Mouse (Mus musculus) hindbrain, postnatal 0 days (tissue): ENCODE data around the gene Spata6. TPM values are rescaled to one million over a fixed set of nuclear protein-coding genes. Genes with fewer than 3 reads are reported as not detected.

Experiments
- ATAC-seq: fragments of 200-750 bp; cut with Nextera tagmentation; 2 replicates; pipeline ENCODE4 v1.8.0; 2017; ENCODE audit warnings: mild to moderate bottlenecking, moderate TSS enrichment, moderate library complexity
- DNase-seq: peaks from one replicate; pipeline ENCODE4 v3.0.0-alpha.2; 2015; ENCODE audit warnings: low spot score
- H3K27ac ChIP-seq: fragments of 300-500 bp; sonication (generic); 2 replicates; pipeline ENCODE4 v1.5.1; 2014; ENCODE audit warnings: mild to moderate bottlenecking
- H3K27me3 ChIP-seq: fragments of 300-500 bp; sonication (generic); 2 replicates; pipeline ENCODE4 v1.6.1; 2014; ENCODE audit warnings: low read length, mixed read lengths; ENCODE audit not compliant: insufficient read depth
- H3K36me3 ChIP-seq: fragments of 300-500 bp; sonication (generic); 2 replicates; pipeline ENCODE4 v1.6.1; 2014; ENCODE audit warnings: low read length, mixed read lengths; ENCODE audit not compliant: insufficient read depth
- H3K4me1 ChIP-seq: fragments of 300-500 bp; sonication (generic); 2 replicates; pipeline ENCODE4 v1.6.1; 2014; ENCODE audit warnings: antibody characterized with exemption, low read length, mixed read lengths; ENCODE audit not compliant: insufficient read depth
- H3K4me2 ChIP-seq: fragments of 300-500 bp; sonication (generic); 2 replicates; pipeline ENCODE4 v1.6.1; 2014; ENCODE audit warnings: low read depth, mild to moderate bottlenecking, low read length, moderate library complexity, mixed read lengths
- H3K4me3 ChIP-seq: fragments of 300-500 bp; sonication (generic); 2 replicates; pipeline ENCODE4 v1.5.1; 2014; ENCODE audit warnings: low read length
- H3K9ac ChIP-seq: fragments of 300-500 bp; sonication (generic); replicated peaks from 2 replicates; pipeline ENCODE4 v1.6.1; 2014; ENCODE audit warnings: mild to moderate bottlenecking, low read length, moderate library complexity, mixed read lengths
- H3K9me3 ChIP-seq: fragments of 300-500 bp; sonication (generic); 2 replicates; pipeline ENCODE4 v1.6.1; 2016; ENCODE audit warnings: low read length, mixed read lengths
- CTCF ChIP-seq: IDR thresholded peaks from 2 replicates; pipeline ENCODE4 v1.5.1; 2016; ENCODE audit warnings: antibody characterized with exemption, control low read depth, low read depth
- WGBS: fragments of 180-500 bp; shearing (Covaris S2); extraction: QIAGEN DNeasy Blood & Tissue Kit; methylation state at CpG from one replicate; pipeline ENCODE4 v1.1.7; 2014; 5-methylcytosine and 5-hydroxymethylcytosine counted together
- polyA plus RNA-seq: library from polyadenylated mRNA; unstranded; fragments of >200 nt; fragmentation: Nextera tagmentation; extraction: Ambion mirVana; gene quantifications from 2 replicates; pipeline ENCODE4 v1.2.1, GENCODE M21; 2015
- total RNA-seq: library from RNA; depleted of rRNA; stranded (reverse); fragments of >200 nt; gene quantifications from 2 replicates; pipeline ENCODE4 v1.2.3, GENCODE M21; 2014; rRNA removed

The Spata6 gene
- 11.9 and 14.6 TPM in 2 replicates for total RNA-seq
- polyA plus RNA-seq, result 21.2 and 21.7 TPM in 2 replicates

DNA sequence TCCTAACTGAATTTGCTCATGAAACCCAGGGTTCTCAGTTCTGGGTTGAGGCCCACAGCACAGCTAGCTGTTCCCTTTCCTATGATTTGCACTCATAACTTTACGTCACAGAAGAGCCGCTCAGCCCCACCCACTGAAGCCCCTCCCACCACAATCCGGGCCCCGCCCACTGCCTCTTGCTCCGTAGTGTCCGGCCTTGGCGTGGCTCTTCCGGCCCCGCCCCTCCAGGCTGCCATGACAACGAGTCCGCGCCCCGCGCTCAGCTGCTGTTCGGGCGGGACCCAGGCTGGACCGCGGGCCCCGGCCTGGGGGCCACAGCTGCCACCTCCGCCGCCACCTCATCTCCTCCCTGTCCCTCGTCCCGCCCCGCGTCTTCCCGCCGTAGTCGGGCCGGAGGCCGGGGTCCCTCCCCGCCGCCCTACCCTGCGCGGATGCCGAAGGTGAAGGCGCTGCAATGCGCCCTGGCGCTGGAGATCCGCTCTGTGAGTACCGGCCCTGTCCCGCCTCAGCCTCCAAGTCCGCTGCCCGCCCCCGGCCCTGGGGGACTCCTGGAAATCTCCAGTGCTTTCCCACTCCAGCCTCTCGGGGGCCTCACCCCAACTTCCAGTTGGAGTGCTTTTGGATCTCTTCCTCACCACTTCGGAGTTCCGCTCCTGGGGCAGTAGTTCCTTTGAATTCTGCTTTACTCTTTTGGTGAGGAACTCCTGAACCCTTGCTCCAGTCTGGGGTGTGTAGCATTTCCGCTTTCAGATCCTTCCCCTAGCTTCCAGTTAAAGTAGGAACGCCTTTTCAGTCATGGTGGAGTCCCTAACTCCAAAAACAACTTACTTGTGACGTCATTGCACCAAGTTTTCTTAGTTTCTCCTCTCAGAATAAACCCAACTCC, at the start of gene Spata6:
Spata6 (plus strand) TSS at position 209 of the 886 bp plus-strand sequence.
- DNase-seq, result peak; percentile 85
- Histone ChIP-seq H3K4me3 (peak within 1 kb of the TSS; percentile 86), H3K27ac (peak within 1 kb of the TSS; percentile 66), H3K4me1 (no peaks in the 10 kb centered on the region), H3K9ac (peak within 1 kb of the TSS; percentile 63), H3K36me3 (no peaks in the 10 kb centered on the region), H3K27me3 (no peaks in the 10 kb centered on the region), H3K9me3 (no peaks in the 10 kb centered on the region), H3K4me2 (peak within 1 kb of the TSS; percentile 90)
- under 1% methylated on average over 49 of the region's 50 CpGs for WGBS
- peak; percentile 97 for ATAC-seq
- TF ChIP-seq CTCF, result no peak

GRCm38 (mm10) chr4:111670566-111671421, 49.0 kb upstream of the Spata6 start:
- no peaks in the 10 kb centered on the region for H3K36me3 ChIP-seq
- H3K27ac ChIP-seq, result no peak overlapping the region
- no peaks in the 10 kb centered on the region for H3K27me3 ChIP-seq
- peak; percentile 16 for DNase-seq
- no peaks in the 10 kb centered on the region for H3K9me3 ChIP-seq
- no peak overlapping the region for H3K9ac ChIP-seq
- peaks cover 5% of the 10 kb centered on the region; the same call in 1 of the 2 replicates for H3K4me1 ChIP-seq
- H3K4me2 ChIP-seq, result no peak overlapping the region
- 22% methylated on average over 12 of the region's 12 CpGs for WGBS
- no peak for TF ChIP-seq CTCF
- peak; percentile 31; the same call in 1 of the 2 replicates for ATAC-seq
- H3K4me3 ChIP-seq, result no peak overlapping the region

- TF ChIP-seq CTCF, result no peak
- Histone ChIP-seq H3K4me2 (no peak overlapping the region), H3K4me1 (peaks cover 5% of the 10 kb centered on the region; the same call in 1 of the 2 replicates), H3K36me3 (no peaks in the 10 kb centered on the region), H3K27ac (no peak overlapping the region), H3K4me3 (no peak overlapping the region), H3K9ac (no peak overlapping the region), H3K9me3 (no peaks in the 10 kb centered on the region), H3K27me3 (no peaks in the 10 kb centered on the region)
- WGBS, result 67% methylated on average over 4 of the region's 4 CpGs
- no peak for ATAC-seq
- DNase-seq, result no peak
These were observed 48.3 kb upstream of the Spata6 start for GRCm38 (mm10) chr4:111671440-111671839.

GRCm38 (mm10) chr4:111673904-111674303, 45.9 kb upstream of the Spata6 start:
- no peak for TF ChIP-seq CTCF
- no peak overlapping the region for H3K4me3 ChIP-seq
- no peaks in the 10 kb centered on the region for H3K9me3 ChIP-seq
- no peak for ATAC-seq
- H3K36me3 ChIP-seq, result no peaks in the 10 kb centered on the region
- no peak overlapping the region for H3K9ac ChIP-seq
- no peaks in the 10 kb centered on the region for H3K27me3 ChIP-seq
- no peak overlapping the region for H3K4me2 ChIP-seq
- H3K4me1 ChIP-seq, result peaks cover 5% of the 10 kb centered on the region; the same call in 1 of the 2 replicates
- no peak for DNase-seq
- H3K27ac ChIP-seq, result no peak overlapping the region

DNA sequence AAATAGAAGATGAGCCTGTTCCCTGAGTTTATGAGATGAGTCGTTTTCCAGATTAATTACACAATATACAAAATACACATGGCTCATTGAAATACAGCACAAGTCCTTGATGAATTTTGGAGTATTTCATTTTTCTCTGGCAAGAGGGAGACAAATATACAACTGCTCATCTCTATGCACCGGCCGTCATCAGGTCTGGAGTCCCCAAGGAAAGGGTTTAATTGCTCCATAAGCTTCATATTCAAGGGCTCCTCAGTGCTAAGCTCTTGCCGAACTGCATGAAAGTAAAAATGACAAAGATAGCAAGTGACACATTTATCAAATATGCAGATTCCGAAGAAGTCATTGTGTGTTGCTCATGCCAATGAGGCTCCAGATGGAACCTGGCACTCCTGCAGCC, 37.9 kb upstream of the Spata6 start:
- H3K9ac ChIP-seq, result no peak overlapping the region
- TF ChIP-seq CTCF, result no peak
- ATAC-seq, result no peak
- 57% methylated on average over 5 of the region's 5 CpGs for WGBS
- no peak overlapping the region for H3K27ac ChIP-seq
- no peaks in the 10 kb centered on the region for H3K4me1 ChIP-seq
- no peak overlapping the region for H3K4me3 ChIP-seq
- DNase-seq, result no peak
- no peaks in the 10 kb centered on the region for H3K9me3 ChIP-seq
- no peaks in the 10 kb centered on the region for H3K27me3 ChIP-seq
- no peak overlapping the region for H3K4me2 ChIP-seq
- no peaks in the 10 kb centered on the region for H3K36me3 ChIP-seq

- H3K27me3 ChIP-seq, result no peaks in the 10 kb centered on the region
- H3K4me1 ChIP-seq, result no peaks in the 10 kb centered on the region
- no peak overlapping the region for H3K4me3 ChIP-seq
- no peaks in the 10 kb centered on the region for H3K36me3 ChIP-seq
- no peak overlapping the region for H3K27ac ChIP-seq
- H3K4me2 ChIP-seq, result no peak overlapping the region
- DNase-seq, result no peak
- H3K9ac ChIP-seq, result no peak overlapping the region
- no peaks in the 10 kb centered on the region for H3K9me3 ChIP-seq
- no peak for TF ChIP-seq CTCF
- no peak for ATAC-seq
- 85% methylated on average over 3 of the region's 3 CpGs for WGBS
These were observed 37.0 kb upstream of the Spata6 start for GRCm38 (mm10) chr4:111682793-111683192.
